Mouse (Mus musculus) bone marrow macrophage, adult 2 months (primary cell): Measurements from ENCODE around the gene Rasgef1b. TPM values are rescaled to one million over a fixed set of nuclear protein-coding genes. Genes with fewer than 3 reads are reported as not detected.

Experiments used
- H3K27ac ChIP-seq: 2 replicates; pipeline ENCODE4 v1.5.1; 2012; ENCODE audit warnings: low read depth, low read length; ENCODE audit not compliant: insufficient read depth
- H3K4me1 ChIP-seq: 2 replicates; pipeline ENCODE4 v1.6.1; 2012; ENCODE audit warnings: low read length; ENCODE audit not compliant: control insufficient read depth, insufficient read depth
- H3K4me3 ChIP-seq: 2 replicates; pipeline ENCODE4 v1.5.1; 2012; ENCODE audit warnings: mild to moderate bottlenecking, low read length, moderate library complexity; ENCODE audit not compliant: insufficient read depth
- CTCF ChIP-seq: IDR thresholded peaks from 2 replicates; pipeline ENCODE4 v1.5.1; 2012; ENCODE audit warnings: low read depth, mild to moderate bottlenecking, low read length, moderate library complexity
- POLR2A ChIP-seq: IDR thresholded peaks from 2 replicates; pipeline ENCODE4 v1.6.1; 2012; ENCODE audit warnings: mild to moderate bottlenecking, low read depth, low read length, borderline replicate concordance
- polyA plus RNA-seq: library from polyadenylated mRNA; stranded (reverse); fragments of >200 nt; gene quantifications from 2 replicates; pipeline ENCODE4 v1.2.4, GENCODE M21; 2012; ENCODE audit not compliant: missing spikeins, insufficient read depth, insufficient read length

Rasgef1b gene
- polyA plus RNA-seq, 1 experiment = 46.5 TPM

DNA sequence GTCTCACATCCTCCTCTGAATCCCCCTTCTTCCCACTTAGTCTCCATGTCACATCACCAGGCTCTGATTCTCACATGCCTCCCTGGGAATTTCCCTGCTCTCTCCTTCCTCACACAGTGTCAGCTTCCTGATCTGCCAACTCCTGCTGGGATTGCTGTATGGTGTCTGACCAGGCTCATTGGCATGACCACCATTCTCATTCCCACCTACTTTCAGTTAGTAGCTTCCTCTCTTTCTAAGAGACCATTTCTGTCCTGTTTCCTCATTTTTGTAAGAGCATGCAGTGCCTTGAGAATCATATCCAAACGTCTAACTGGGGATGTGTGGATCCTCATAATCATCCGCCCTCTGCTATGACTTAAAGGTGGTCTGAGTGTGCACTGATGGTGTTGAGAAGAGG is 313.8 kb downstream of the Rasgef1b start:
- no peak overlapping the region for H3K4me3 ChIP-seq
- H3K27ac ChIP-seq = peak overlapping the region; percentile 82
- TF ChIP-seq POLR2A (no peak), CTCF (no peak)
- H3K4me1 ChIP-seq = peaks cover 25% of the 10 kb centered on the region

DNA sequence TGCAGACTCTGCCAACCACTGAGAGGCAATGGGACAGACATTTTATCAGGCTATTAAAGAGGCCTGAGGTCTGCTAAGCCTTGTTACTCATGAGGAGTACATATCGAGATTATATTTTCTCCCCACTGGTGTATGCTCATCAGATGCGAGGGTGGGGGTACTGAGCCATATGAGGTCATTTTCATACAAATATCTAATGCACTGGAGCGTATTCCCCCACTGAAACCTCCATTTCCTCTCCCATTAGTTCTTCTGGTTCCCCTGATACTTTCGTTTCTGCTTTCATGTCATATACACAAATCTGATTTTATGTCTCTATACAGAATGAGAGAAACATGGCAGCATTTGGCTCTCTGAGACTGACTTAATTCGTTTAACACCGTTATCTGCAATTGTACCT is 314.6 kb downstream of the Rasgef1b start:
- H3K27ac ChIP-seq = peak overlapping the region; percentile 82
- no peak overlapping the region for H3K4me3 ChIP-seq
- peaks cover 25% of the 10 kb centered on the region for H3K4me1 ChIP-seq
- no peak for TF ChIP-seq POLR2A
- no peak for TF ChIP-seq CTCF

GRCm38 (mm10) chr5:99413851-99414250 is 315.0 kb downstream of the Rasgef1b start:
- peak overlapping the region; percentile 82 for H3K27ac ChIP-seq
- no peak for TF ChIP-seq POLR2A
- no peak for TF ChIP-seq CTCF
- peaks cover 25% of the 10 kb centered on the region for H3K4me1 ChIP-seq
- H3K4me3 ChIP-seq = no peak overlapping the region

GRCm38 (mm10) chr5:99413391-99413790 is 315.5 kb downstream of the Rasgef1b start:
- no peak for TF ChIP-seq CTCF
- TF ChIP-seq POLR2A = no peak
- H3K4me3 ChIP-seq = no peak overlapping the region
- no peak overlapping the region for H3K27ac ChIP-seq
- peaks cover 25% of the 10 kb centered on the region for H3K4me1 ChIP-seq

GRCm38 (mm10) chr5:99404403-99405170 is 324.3 kb downstream of the Rasgef1b start:
- H3K4me1 ChIP-seq = peaks cover 10% of the 10 kb centered on the region
- no peak overlapping the region for H3K27ac ChIP-seq
- H3K4me3 ChIP-seq = no peak overlapping the region
- TF ChIP-seq POLR2A (no peak), CTCF (no peak)

DNA sequence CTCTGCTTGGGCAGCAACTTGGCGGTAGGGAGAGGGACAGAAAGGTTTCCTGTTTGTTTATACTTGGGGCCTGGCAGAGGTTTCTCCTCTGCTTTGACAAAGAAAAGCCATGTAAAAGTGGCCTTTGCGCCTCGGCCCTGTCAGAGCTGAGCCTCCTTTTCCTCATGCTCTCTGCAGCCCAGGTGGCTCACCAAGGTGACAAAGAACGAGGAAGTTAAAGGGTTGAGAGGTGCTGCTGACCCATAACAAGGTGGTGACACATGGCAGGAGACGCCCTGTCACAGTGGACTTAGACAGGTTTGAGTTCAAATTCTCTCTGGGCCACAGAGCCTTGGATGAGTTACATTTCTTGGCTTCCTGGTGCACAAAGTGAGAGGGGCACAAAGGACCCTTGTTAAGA is 325.5 kb downstream of the Rasgef1b start:
- Histone ChIP-seq H3K27ac (no peak overlapping the region), H3K4me3 (no peak overlapping the region), H3K4me1 (peaks cover 10% of the 10 kb centered on the region)
- TF ChIP-seq CTCF = no peak
- TF ChIP-seq POLR2A = no peak

DNA sequence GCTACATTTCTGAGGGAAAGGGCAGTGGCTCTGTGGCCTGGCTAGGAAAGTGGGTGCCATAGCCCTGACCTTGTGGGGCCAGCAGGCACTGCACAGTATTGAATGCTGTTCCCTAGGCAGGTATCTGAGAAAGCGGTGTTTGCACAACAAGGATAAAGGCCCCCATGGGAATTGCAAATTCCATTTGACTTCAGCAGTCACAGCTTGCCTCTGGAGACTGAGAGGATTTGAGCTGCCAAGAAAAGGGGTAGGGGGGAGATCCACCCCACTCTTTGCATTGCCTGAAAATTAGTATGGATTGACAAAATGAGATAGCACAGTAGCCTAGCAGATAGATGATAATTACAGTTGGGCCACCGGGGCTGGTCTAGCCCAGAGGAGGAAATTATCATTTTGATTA is 326.1 kb downstream of the Rasgef1b start:
- TF ChIP-seq CTCF (no peak), POLR2A (no peak)
- Histone ChIP-seq H3K27ac (no peak overlapping the region), H3K4me1 (peaks cover 10% of the 10 kb centered on the region), H3K4me3 (no peak overlapping the region)

GRCm38 (mm10) chr5:99402297-99402696 is 326.6 kb downstream of the Rasgef1b start:
- H3K27ac ChIP-seq = no peak overlapping the region
- H3K4me3 ChIP-seq = no peak overlapping the region
- peaks cover 10% of the 10 kb centered on the region for H3K4me1 ChIP-seq
- TF ChIP-seq CTCF = no peak
- no peak for TF ChIP-seq POLR2A

- TF ChIP-seq POLR2A = no peak
- TF ChIP-seq CTCF = no peak
- Histone ChIP-seq H3K4me1 (peaks cover 10% of the 10 kb centered on the region), H3K4me3 (no peak overlapping the region), H3K27ac (no peak overlapping the region)
Observed at GRCm38 (mm10) chr5:99399855-99400626, 328.8 kb downstream of the Rasgef1b start.

- H3K4me3 ChIP-seq = no peak overlapping the region
- TF ChIP-seq POLR2A (no peak), CTCF (no peak)
- no peak overlapping the region for H3K27ac ChIP-seq
- peaks cover 10% of the 10 kb centered on the region for H3K4me1 ChIP-seq
Observed at GRCm38 (mm10) chr5:99398472-99399070, 330.3 kb downstream of the Rasgef1b start.
